Mouse (Mus musculus): ENCODE results near the gene Cptp. TPM values are rescaled to one million over a fixed set of nuclear protein-coding genes. Genes with fewer than 3 reads are reported as not detected.
A peak's percentile ranks its signal among the peaks of the same experiment; 100 is the strongest.

Cptp gene
- polyA plus RNA-seq, 1 experiment from 2014 or later: 13.6 TPM

- Histone ChIP-seq H3K4me2 (no peak overlapping the region), H3K9ac (replicated peaks) (no peak overlapping the region), H3K9me3 (no peaks in the 10 kb centered on the region), H3K27me3 (no peaks in the 10 kb centered on the region), H3K4me3 (replicated peaks) (no peak overlapping the region), H3K4me1 (replicated peaks) (peaks cover 31% of the 10 kb centered on the region), H3K27ac (no peak overlapping the region), H3K36me3 (peaks cover 47% of the 10 kb centered on the region)
- WGBS: 97% methylated on average over 12 of the region's 12 CpGs
- ATAC-seq (ENCODE audit: insufficient number of reproducible peaks, insufficient read depth, low FRiP score, low TSS enrichment, low read depth): no peak
These were observed 27.2 kb upstream of the Cptp start for GRCm38 (mm10) chr4:155896461-155896860.

- H3K36me3 ChIP-seq: peaks cover 41% of the 10 kb centered on the region
- no peaks in the 10 kb centered on the region for H3K9me3 ChIP-seq
- H3K9ac ChIP-seq (replicated peaks): no peak overlapping the region
- H3K27ac ChIP-seq: no peak overlapping the region
- WGBS: 89% methylated on average over 4 of the region's 4 CpGs
- no peak overlapping the region for H3K4me2 ChIP-seq
- H3K4me1 ChIP-seq (replicated peaks): peaks cover 33% of the 10 kb centered on the region
- ATAC-seq (ENCODE audit: insufficient number of reproducible peaks, insufficient read depth, low FRiP score, low TSS enrichment, low read depth): no peak
- H3K4me3 ChIP-seq (replicated peaks): no peak overlapping the region
- H3K27me3 ChIP-seq: no peaks in the 10 kb centered on the region
These were observed 26.6 kb upstream of the Cptp start for GRCm38 (mm10) chr4:155895826-155896225.

- 43% methylated on average over 6 of the region's 6 CpGs for WGBS
- Histone ChIP-seq H3K9me3 (no peaks in the 10 kb centered on the region), H3K27ac (no peak overlapping the region), H3K27me3 (no peaks in the 10 kb centered on the region), H3K36me3 (peaks cover 35% of the 10 kb centered on the region), H3K4me3 (replicated peaks) (no peak overlapping the region), H3K9ac (replicated peaks) (no peak overlapping the region), H3K4me2 (no peak overlapping the region), H3K4me1 (replicated peaks) (peaks cover 39% of the 10 kb centered on the region)
- no peak for ATAC-seq (ENCODE audit: insufficient number of reproducible peaks, insufficient read depth, low FRiP score, low TSS enrichment, low read depth)
These were observed 26.0 kb upstream of the Cptp start for GRCm38 (mm10) chr4:155895216-155895615.

GRCm38 (mm10) chr4:155894311-155894881 is 25.2 kb upstream of the Cptp start:
- Histone ChIP-seq H3K9me3 (no peaks in the 10 kb centered on the region), H3K9ac (replicated peaks) (peak overlapping the region; percentile 48), H3K27ac (no peak overlapping the region), H3K4me2 (peak overlapping the region; percentile 94), H3K36me3 (peaks cover 31% of the 10 kb centered on the region), H3K4me1 (replicated peaks) (peaks cover 43% of the 10 kb centered on the region), H3K27me3 (no peaks in the 10 kb centered on the region), H3K4me3 (replicated peaks) (0 out of 2 replicates have a peak overlapping the region, but pooled peaks have one; percentile 9)
- ATAC-seq (ENCODE audit: insufficient number of reproducible peaks, insufficient read depth, low FRiP score, low TSS enrichment, low read depth): no peak
- 33% methylated on average over 8 of the region's 8 CpGs for WGBS

GRCm38 (mm10) chr4:155893212-155893690 is 24.0 kb upstream of the Cptp start:
- Histone ChIP-seq H3K4me1 (replicated peaks) (peaks cover 43% of the 10 kb centered on the region), H3K9me3 (no peaks in the 10 kb centered on the region), H3K27ac (no peak overlapping the region), H3K27me3 (no peaks in the 10 kb centered on the region), H3K4me2 (peak overlapping the region; percentile 94), H3K4me3 (replicated peaks) (peak overlapping the region; percentile 93), H3K9ac (replicated peaks) (peak overlapping the region; percentile 83), H3K36me3 (peaks cover 31% of the 10 kb centered on the region)
- WGBS: 70% methylated on average over 8 of the region's 8 CpGs
- ATAC-seq (ENCODE audit: insufficient number of reproducible peaks, insufficient read depth, low FRiP score, low TSS enrichment, low read depth): no peak

- 6% methylated on average over 34 of the region's 37 CpGs for WGBS
- Histone ChIP-seq H3K9ac (replicated peaks) (peak overlapping the region; percentile 83), H3K27ac (peak overlapping the region; percentile 94; the same call in 1 of the 2 replicates)
These were observed 23.4 kb upstream of the Cptp start for GRCm38 (mm10) chr4:155892438-155893211.

GRCm38 (mm10) chr4:155892017-155892416 is 22.8 kb upstream of the Cptp start:
- Histone ChIP-seq H3K4me3 (replicated peaks) (peak overlapping the region; percentile 93), H3K27me3 (no peaks in the 10 kb centered on the region), H3K27ac (peak overlapping the region; percentile 94), H3K4me1 (replicated peaks) (peaks cover 43% of the 10 kb centered on the region), H3K9ac (replicated peaks) (peak overlapping the region; percentile 83), H3K4me2 (peak overlapping the region; percentile 94), H3K9me3 (no peaks in the 10 kb centered on the region), H3K36me3 (peaks cover 38% of the 10 kb centered on the region)
- peak; percentile 83 for ATAC-seq (ENCODE audit: insufficient number of reproducible peaks, insufficient read depth, low FRiP score, low TSS enrichment, low read depth)
- under 1% methylated on average over 56 of the region's 56 CpGs for WGBS

More at GRCm38 (mm10) chr4:155892438-155893211, 23.4 kb upstream of the Cptp start:
- Histone ChIP-seq H3K4me1 (replicated peaks) (peaks cover 43% of the 10 kb centered on the region), H3K36me3 (peaks cover 33% of the 10 kb centered on the region), H3K27me3 (no peaks in the 10 kb centered on the region), H3K4me3 (replicated peaks) (peak overlapping the region; percentile 93), H3K9me3 (no peaks in the 10 kb centered on the region), H3K4me2 (peak overlapping the region; percentile 94)
- ATAC-seq (ENCODE audit: insufficient number of reproducible peaks, insufficient read depth, low FRiP score, low TSS enrichment, low read depth): peak; percentile 28

- H3K4me1 ChIP-seq (replicated peaks): peaks cover 43% of the 10 kb centered on the region
- under 1% methylated on average over 52 of the region's 52 CpGs for WGBS
- H3K4me2 ChIP-seq: peak within 1 kb of the TSS; percentile 94
- peak within 1 kb of the TSS; percentile 93 for H3K4me3 ChIP-seq (replicated peaks)
- no peaks in the 10 kb centered on the region for H3K9me3 ChIP-seq
- H3K27ac ChIP-seq: peak within 1 kb of the TSS; percentile 94
- no peaks in the 10 kb centered on the region for H3K27me3 ChIP-seq
- ATAC-seq (ENCODE audit: insufficient number of reproducible peaks, insufficient read depth, low FRiP score, low TSS enrichment, low read depth): peak; percentile 83
- H3K9ac ChIP-seq (replicated peaks): peak within 1 kb of the TSS; percentile 83
- H3K36me3 ChIP-seq: peaks cover 38% of the 10 kb centered on the region
These were observed 22.3 kb upstream of the Cptp start, which contains the start of the genes Pusl1 and Acap3 for GRCm38 (mm10) chr4:155891551-155892001. Pusl1 (minus strand) TSS chr4:155891781. Acap3 (plus strand) TSS chr4:155891822.

GRCm38 (mm10) chr4:155891011-155891471 is 21.8 kb upstream of the Cptp start:
- WGBS: under 1% methylated on average over 34 of the region's 34 CpGs
- H3K27ac ChIP-seq: peak overlapping the region; percentile 94
- no peak for ATAC-seq (ENCODE audit: insufficient number of reproducible peaks, insufficient read depth, low FRiP score, low TSS enrichment, low read depth)

GRCm38 (mm10) chr4:155889316-155889715 is 20.1 kb upstream of the Cptp start:
- Histone ChIP-seq H3K4me1 (replicated peaks) (peaks cover 31% of the 10 kb centered on the region), H3K4me2 (no peak overlapping the region), H3K9ac (replicated peaks) (no peak overlapping the region), H3K4me3 (replicated peaks) (no peak overlapping the region), H3K27ac (no peak overlapping the region), H3K36me3 (peaks cover 52% of the 10 kb centered on the region), H3K9me3 (no peaks in the 10 kb centered on the region), H3K27me3 (no peaks in the 10 kb centered on the region)
- 84% methylated on average over 5 of the region's 5 CpGs for WGBS
- ATAC-seq (ENCODE audit: insufficient number of reproducible peaks, insufficient read depth, low FRiP score, low TSS enrichment, low read depth): no peak

More at GRCm38 (mm10) chr4:155891011-155891471, 21.8 kb upstream of the Cptp start:
- H3K27me3 ChIP-seq: no peaks in the 10 kb centered on the region
- H3K9me3 ChIP-seq: no peaks in the 10 kb centered on the region
- H3K4me1 ChIP-seq (replicated peaks): peaks cover 43% of the 10 kb centered on the region
- peak overlapping the region; percentile 94 for H3K4me2 ChIP-seq
- H3K36me3 ChIP-seq: peaks cover 38% of the 10 kb centered on the region
- H3K9ac ChIP-seq (replicated peaks): peak overlapping the region; percentile 83
- peak overlapping the region; percentile 93 for H3K4me3 ChIP-seq (replicated peaks)

GRCm38 (mm10) chr4:155888181-155888580 is 18.9 kb upstream of the Cptp start:
- no peaks in the 10 kb centered on the region for H3K9me3 ChIP-seq
- no peak overlapping the region for H3K4me3 ChIP-seq (replicated peaks)
- H3K27me3 ChIP-seq: no peaks in the 10 kb centered on the region
- peaks cover 62% of the 10 kb centered on the region for H3K36me3 ChIP-seq
- H3K9ac ChIP-seq (replicated peaks): no peak overlapping the region
- no peak for ATAC-seq (ENCODE audit: insufficient number of reproducible peaks, insufficient read depth, low FRiP score, low TSS enrichment, low read depth)
- peaks cover 19% of the 10 kb centered on the region for H3K4me1 ChIP-seq (replicated peaks)
- H3K4me2 ChIP-seq: no peak overlapping the region
- 94% methylated on average over 9 of the region's 9 CpGs for WGBS
- no peak overlapping the region for H3K27ac ChIP-seq

Measured in limb, embryonic 12.5 days (tissue).